Mouse (Mus musculus): Measurements from ENCODE around the gene Irf4.

GRCm38 (mm10) chr13:30765906-30766305 lies 16.9 kb downstream of the Irf4 start:
- TF ChIP-seq CTCF (IDR thresholded peaks at IDR 0.05; ENCODE audit: low read depth, low read length) (no peak), POLR2A (IDR thresholded peaks at IDR 0.05; ENCODE audit: insufficient read depth, low read length) (no peak), EP300 (IDR thresholded peaks at IDR 0.05; ENCODE audit: insufficient read depth, low read depth, low read length) (no peak)

All from ES-Bruce4 (cell line).